Mouse (Mus musculus) testis, adult 10 weeks (tissue): ENCODE data around the gene Usb1. TPM values are rescaled to one million over a fixed set of nuclear protein-coding genes. Genes with fewer than 3 reads are reported as not detected.

ENCODE experiments used
- polyA plus RNA-seq: library from polyadenylated mRNA; stranded (reverse); fragments of 350-450 nt; fragmentation: Illumina TruSeq; extraction: RNeasy Lipid Tissue Mini Kit (QIAGEN cat#74804); gene quantifications from one replicate; pipeline ENCODE4 v1.2.3, GENCODE M21; 2014; ENCODE audit warnings: low read depth, low replicate concordance

Usb1 gene
- polyA plus RNA-seq, result 3.2 TPM

DNA sequence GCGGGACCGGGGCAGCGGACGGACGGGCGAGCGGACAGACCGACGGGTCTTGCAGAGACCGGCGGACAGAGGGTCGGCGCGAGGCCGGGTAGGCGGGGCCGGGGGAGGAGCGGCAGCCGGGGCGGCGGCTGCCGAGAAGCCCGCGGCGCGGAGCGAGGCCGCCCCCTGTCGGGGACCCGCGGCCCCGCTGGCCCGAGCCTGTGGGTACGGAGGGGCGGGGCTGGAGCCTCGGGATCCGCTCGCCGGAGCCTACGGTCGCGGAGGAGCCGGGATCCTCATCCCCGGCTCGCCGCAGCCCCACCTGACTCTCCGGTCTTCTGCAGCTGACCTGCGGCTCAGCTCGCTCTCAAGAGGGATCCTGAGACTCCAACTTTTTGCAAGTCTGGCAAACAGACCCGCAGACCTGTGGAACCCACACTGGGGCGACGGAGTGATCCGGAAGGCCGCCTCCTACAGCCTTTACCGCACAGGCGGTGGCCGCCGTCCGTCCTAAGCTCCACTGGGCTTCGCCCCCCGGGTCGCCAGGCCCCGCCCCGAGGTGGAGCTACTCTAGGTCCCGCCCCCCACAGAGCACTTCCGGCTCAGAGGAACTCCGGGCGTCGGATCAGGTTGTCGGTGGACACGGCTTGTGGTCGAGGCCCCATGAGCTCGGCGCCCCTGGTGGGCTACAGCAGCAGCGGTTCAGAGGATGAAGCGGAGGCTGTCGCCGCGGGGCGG lies at the start of gene Usb1, which contains the start of gene Zfp319:
TSS of gene Usb1 (plus strand) at position 565 of the 717 bp plus-strand sequence.
TSS of gene Zfp319 (minus strand) at position 231 of the 717 bp plus-strand sequence.

DNA sequence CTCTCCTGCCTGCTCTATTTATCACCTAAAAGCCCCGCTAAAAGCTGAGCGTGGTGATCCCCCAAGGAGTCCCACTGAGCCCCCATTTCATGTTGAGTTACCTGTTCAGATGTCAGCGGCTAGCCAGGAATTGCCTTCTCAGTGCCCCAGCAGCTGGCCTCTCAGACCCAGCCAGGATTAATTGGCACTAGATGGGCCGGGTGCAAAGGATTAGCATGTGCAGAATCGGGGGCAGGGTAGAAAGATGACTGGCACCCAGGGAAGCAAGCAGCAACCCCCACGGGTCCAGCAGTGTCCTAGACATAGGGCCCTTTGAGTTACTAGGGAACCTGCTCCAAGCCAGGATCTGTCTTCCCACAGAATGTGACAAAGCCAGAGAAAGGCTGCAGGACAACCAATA lies 25.7 kb upstream of the Usb1 start, which contains the start of gene Cngb1:
TSS of gene Cngb1 (minus strand) at position 155 of the 400 bp plus-strand sequence.

GRCm38 (mm10) chr8:95310342-95310970 lies 21.6 kb upstream of the Usb1 start, which contains the start of gene Tepp:
Gene Tepp, plus strand, starts transcription at chr8:95310566.

DNA sequence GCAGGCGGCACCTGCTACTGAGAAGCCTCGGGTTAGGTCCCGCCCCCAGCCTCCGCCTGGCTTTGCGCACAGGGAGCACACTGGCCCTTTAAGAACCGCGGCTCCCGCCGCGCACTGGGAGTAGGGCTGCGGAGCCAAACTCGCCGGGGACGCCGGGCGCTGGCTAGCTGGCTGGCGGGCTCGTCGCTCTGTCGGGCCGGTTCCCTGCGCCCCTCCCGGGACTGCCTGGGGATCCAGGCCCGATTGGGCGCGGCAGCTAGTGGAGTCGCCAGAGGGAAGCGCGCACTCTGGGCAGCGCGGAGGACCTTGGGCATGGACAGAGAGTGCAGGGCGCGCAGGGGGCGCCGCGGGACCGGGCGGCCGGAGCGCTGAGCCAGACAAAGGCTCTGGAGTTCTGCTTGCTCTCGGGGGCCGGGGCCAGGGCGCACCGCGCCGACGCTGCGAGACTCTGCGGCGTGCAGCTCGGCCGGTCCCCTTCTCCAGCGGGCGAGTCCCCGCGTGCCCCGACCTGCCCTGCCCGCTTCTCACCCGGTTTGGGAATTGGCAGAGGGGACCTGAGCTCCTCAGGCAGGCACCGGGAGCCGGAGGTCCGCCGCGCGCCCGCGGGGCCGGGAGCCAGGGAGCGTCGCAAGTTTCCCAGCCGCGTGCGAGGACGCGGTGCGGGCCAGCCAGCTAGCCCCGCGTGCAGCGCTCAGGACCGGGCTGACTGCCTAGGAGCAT lies 20.2 kb downstream of the Usb1 start, which contains the start of gene Mmp15:
TSS of gene Mmp15 (plus strand) at position 118 of the 720 bp plus-strand sequence.

Other genes with a start within 250 kb of the Usb1 start
- gene Kifc3, start 129.5 kb upstream of the Usb1 start, polyA plus RNA-seq, result 0.98 TPM
- gene Cngb1, start 25.7 kb upstream of the Usb1 start, polyA plus RNA-seq, result 0.81 TPM
- 6.2 TPM for gene Tepp, start 21.7 kb upstream of the Usb1 start, polyA plus RNA-seq
- 0.71 TPM for gene Zfp319, start 334 bp upstream of the Usb1 start, polyA plus RNA-seq
- gene Mmp15, start 20.0 kb downstream of the Usb1 start, polyA plus RNA-seq, result not detected
- gene Cfap20, start 102.6 kb downstream of the Usb1 start, polyA plus RNA-seq, result 141 TPM
- 631 TPM for gene Csnk2a2, start 157.8 kb downstream of the Usb1 start, polyA plus RNA-seq
- 195 TPM for gene Ccdc113, start 201.8 kb downstream of the Usb1 start, polyA plus RNA-seq
- gene Prss54, start 244.1 kb downstream of the Usb1 start, polyA plus RNA-seq, result 200 TPM